Mouse (Mus musculus): ENCODE measurements around the gene Gdpd5.
"Not testable (repeated sequence)": the region's sequence is repeated elsewhere in the genome, so short reads cannot be mapped to it uniquely, and the experiment has no call there.

Gdpd5 gene

DNA sequence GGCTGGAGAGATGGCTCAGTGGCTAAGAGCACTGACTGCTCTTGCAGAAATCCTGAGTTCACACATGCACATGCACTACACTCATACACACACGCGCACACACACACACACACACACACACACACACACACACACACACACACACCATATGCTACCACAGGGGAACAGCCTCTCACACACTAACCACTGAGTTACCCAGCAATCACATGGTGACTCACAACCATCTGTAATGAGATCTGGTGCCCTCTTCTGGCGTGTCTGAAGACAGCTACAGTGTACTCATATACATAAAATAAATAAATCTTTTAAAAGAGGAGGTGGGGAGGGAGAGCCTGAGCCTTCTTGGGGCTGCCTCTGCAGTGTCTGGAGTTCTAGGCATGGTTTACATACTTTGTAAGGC lies 6.9 kb upstream of the Gdpd5 start:
- not testable (repeated sequence) for DNase-seq

DNA sequence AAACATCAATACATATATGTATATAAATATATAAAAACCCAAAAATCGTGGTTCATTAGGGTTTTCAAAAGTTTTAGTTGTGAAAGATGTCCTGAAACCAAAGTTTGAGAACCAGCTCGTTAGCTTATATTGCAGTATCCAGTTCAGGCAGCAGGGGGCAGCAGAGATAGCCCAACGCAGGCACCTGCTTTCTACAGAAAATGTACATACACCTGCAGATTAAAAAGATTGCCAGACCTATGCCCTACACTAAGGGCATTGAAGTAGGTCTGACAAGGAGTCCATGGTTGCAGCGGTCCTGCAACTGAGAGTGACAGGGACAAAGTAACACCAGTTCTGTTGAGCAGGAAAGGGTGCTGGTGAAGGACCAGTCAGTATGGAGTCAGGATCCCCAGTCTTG lies 5.8 kb upstream of the Gdpd5 start:
- peak; percentile 82 for DNase-seq

DNA sequence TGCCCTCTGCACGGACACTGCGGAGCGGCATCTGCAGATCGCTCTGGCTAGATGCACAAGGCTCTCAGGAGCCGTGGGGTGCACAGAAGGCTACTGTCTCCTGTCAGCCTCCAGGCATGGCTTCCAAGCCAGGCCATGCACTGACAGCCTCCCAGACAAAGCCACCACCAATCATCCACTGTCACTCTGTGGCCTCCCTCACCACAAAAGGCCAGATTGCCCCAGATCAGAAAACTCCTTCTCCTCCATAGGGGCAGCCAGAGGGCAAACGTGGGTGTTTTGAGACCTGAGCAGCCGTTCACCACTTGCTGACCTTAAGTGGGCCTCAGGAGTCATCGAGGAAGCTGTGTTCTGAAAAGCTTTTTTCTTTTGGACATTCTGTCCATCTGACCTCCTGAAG lies 2.3 kb upstream of the Gdpd5 start:
- DNase-seq = no peak

DNA sequence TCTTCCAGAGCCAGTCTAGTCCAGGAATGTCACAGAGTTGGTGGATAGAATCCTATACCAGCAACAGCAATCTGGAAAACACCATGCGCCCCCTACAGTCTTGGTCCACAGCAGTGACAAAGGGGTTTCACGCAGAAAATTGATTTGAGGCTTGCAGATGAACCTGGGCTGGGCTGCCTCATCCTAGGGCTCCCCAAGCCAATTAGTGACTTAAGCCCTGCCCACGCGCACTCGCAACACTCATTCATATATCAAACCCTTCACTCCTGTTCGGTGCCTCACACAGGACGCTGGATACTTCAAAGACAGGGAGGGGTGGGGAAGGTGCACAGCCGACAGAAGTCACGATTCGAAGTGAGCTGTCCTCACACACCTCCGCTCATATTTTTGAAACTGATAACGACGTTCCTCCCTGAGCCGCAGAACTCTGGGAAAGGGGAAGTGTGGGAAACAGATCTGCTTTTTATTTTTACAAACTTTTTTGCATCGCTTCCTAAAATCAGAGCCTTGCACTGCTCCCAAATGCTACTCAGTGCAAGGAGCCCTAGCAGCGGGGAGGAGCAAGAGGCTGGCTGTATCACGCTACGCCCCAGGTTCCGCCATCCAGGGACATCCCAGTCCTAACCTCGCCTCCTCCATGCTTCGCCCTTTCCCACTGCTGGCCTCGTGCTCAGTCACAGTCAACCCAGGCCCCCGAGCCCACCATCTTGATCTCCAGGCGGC lies 562 bp upstream of the Gdpd5 start:
- peak; percentile 55 for DNase-seq

DNA sequence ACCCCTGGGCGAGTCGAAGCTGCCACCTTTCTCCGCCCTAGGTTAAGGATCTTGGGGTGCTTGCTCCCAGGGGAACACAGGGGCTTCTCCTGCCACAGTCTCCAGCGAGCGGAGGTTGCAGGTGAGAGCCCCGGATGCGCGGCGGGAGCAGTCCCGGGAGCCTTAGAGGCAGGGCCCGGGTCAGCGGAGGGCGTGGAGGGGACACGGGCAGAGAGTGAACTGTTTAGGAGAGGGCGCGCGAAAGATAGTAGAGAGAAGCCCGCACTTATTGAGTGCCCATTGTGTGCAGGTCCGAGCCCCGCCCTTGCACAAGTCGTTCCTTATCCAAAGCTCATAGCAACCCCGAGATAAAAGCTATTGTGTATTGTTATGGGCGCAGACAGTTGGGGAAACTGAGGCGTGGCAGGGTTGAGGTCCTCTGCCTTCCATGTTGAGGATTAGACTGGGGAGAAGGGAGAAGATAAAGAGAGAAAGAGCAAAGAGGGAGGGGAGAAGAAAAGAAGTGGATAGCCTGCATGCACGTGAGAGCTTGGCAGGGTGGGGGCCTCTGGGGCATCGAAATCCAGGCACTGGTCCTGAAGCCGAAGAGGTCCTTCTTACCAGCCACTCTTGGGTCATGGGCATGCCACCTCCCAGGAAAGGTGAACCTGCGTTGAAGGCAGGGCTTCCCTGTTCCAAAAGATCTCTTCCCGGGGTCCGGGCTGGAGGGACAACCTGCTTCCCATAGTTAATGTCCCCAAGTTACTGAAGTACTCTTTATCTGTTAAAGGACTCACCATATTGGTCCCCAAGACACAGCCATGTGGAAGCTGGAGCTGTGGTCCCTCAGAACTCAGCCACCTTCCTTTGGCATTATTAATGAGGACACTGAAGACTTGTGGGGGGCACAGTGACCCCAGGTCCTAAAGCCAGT lies 1.1 kb downstream of the Gdpd5 start:
- no peak for DNase-seq

DNA sequence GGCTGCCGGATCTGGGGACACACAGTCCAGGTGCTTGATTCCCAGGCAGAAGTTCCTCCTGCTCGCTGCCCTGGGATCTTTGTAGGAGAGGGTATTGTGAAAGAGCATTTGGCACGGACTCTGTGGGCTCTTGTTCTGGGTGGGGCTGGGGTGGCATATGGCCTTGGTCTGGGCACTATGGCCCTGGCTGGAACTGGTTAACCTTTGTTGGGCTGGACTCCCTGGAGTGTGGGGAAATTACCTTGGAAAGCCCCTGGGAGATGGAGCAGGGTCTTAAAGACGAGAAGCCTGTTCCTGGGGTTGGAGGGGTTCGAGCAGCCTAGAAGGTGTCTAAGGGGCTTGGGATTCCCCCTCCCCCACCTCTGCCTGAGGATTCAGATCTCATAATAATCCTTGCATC lies 2.0 kb downstream of the Gdpd5 start:
- DNase-seq = no peak

DNA sequence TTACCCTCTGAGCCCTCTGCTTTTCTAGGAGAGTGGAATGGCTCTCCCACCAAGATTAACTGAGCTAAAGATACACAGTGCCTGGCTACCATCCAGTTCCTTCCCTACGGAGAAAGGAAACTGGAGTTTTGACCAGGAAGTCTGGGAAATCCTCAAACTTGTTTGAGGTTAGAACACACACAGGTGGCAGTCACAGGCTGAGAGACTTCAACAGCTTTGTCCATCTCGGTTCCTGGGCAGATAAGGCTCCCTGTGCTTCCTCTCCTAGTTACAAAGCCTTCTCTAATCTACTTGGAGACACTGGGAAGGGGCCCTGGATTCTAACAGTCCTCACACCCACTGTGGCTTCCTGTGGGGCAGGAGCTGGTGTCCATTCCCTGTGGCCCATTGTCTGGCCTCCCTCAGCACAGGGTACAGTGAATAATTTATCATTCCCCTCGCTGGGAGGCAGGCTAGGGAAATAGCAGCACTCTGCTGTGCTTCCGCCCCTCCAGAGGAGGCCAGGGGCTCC lies 2.9 kb downstream of the Gdpd5 start:
- DNase-seq = no peak

DNA sequence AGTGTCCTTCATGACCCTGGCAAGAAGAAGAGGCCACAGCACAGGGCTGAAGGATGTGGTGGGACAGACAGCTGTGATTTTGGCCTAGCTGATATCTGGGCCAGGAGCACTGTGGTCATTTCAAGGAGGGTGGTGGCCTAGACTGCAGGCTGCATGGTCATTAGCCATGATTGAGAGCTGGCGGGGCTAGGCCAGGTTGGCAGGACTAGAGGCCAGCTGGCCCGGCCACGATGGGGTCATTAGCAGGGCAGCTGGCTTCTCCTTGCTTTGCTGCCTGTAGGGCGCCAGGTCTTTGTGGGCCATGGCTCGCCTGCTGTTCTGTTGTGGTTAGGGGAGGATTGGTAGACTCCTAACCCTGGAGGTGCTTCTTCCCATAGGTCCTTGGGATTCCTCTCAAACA lies 4.8 kb downstream of the Gdpd5 start:
- DNase-seq = no peak

DNA sequence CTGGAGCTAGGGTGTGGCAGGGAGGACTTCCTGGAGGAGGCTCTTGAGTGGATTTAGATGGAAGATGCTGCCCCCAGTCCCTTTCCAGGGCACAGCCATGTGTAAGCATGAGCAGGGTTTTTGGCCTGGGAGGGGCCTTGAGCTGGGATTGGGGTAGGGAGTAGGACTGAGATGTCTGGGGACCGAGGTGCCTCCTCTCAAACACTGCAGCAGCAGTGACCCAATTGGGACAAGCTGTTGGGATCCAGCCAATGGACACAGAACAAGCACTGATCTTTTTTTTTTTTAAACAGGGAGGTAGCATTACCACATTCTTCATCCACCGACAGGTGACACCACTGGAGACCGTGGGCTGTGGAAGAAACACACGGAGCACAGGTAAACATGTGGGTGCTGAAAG lies 5.6 kb downstream of the Gdpd5 start:
- no peak for DNase-seq

DNA sequence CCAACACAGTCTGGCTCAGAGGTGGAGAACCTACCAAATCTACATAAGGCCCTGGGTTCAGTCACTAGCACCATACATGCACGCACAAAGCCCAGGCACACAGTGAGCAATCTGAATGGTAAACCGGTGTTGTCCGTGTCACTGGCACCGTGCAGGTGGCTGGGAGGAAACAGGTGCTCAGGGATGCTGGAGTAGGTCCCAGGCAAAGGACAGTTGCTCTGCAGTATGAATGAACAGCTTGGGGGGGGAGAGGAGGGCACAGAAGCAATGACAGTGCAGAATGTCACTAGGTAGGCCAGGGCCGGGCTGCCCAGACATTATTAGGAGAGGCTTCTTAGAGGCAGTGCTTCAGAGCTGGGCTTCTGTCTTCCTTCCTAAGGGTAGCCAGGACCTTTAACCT lies 6.1 kb downstream of the Gdpd5 start:
- no peak for DNase-seq

DNA sequence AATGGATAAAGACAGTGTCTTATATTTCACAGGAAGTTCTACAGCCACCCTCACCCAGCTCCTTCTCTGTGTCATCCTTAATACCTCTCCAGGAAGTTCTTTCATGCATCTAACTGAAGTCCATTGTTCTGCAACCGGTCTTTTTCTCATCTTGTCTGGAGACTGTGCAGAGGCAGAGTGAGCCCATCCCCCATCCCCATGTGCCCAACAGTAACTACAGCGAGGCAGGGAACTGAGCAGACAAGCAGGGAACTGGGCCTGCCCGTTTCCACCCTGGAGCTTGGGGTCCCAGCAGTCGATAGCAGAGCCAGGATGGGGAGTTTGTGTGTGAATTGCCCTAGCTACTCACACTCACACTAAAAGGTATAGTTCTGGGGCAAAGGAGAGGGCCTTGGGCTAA lies 9.3 kb downstream of the Gdpd5 start:
- peak; percentile 34 for DNase-seq

DNA sequence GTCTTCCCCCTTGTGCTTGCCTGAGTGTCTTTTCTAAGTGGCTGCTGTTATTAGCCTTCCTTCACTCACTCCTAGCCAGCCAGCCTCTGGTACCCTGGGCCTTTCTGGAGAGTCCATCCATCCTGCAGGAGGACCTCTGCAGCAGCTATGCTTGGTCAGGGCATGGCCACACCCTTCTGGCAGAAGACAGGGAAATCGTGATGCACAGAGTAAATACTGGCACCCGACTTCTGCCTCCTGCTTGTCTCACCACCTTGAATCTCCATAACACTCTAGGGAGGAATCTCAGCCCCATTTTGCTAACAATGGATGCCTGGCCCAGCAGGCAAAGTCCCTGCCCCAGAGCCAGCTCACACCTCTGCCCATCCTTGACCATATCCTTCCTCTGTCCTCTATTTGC lies 11.5 kb downstream of the Gdpd5 start:
- no peak for DNase-seq

DNA sequence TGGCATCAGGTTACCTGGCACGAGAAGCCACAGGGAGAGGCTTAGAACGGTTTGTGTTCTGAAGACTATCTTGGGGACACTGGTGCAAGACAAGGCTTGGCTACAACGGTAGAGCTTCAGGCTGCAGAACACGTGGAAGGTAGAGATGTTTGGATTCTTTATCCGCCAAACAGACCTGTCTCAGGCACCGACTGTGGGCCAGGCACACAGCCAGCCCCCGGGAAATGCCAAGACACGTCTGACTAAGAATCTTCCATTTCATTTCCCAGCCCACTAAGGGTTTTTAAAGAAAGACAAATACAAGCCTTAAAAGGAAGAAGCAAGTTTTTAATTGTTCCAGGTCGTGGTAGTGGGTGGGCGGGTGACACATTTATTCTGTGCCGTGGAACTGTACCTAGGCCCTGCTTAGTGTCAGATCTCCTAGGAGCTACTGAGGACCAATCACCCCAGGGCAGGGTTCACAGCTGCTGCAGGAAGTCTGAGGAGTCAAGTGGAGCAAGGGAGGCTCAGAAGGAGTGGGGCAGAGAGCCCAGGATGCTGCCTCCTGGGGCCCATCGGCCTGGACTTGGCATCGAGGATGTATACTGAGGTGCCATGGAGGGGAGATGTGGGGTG lies 12.6 kb downstream of the Gdpd5 start:
- peak; percentile 43 for DNase-seq

DNA sequence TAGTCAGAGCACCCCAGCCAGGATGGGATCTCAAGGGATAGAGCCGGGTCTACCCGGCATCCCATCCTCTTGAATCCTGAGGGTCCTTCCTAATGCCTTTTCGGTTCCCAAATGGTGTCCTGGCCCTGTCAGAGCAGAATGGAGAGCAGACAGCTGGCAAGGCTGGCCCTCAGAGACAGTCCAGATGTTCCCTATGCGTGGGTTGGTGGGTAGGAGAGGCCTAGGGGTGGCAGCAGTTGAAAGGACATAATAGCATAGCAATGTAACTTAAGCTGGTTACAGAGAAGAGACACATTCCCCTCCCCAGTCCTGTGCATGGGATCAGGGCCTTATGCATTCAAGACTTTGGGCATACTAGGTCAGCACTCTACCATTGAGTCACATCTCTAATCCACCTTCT lies 14.2 kb downstream of the Gdpd5 start:
- no peak for DNase-seq

DNA sequence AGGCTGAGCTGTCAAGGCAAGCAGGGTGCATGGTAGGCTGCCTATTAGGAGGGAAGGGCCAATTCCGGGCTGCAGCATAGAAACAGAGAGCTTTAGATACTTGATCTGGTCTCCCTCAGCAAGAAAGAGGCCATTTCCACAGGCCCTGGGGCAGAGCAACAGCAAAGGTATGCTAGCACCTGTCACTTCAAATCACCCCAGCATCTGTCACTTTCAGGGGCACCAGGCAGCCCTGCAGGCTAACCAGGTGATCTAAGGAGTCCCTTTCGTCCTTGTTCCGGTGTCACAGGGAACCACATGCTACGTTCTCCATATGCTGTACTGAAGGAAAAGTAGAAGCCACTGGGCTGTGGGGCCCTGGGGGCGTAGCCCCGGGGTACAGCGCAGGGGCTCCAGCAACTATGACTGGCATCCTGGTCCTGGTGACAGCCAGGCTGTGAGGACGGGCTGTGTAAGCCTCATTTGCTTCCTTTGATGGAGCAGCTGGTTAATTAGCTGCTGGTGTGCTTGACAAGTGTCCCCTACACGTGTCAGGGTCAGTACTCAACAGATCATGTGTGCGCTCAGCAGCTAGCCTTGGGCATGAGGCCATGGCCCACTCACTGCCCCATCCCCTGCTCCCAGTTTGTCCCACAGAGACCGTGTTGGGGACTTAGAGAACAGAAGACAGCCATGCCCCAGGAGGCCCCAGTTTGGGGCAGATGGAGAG lies 14.8 kb downstream of the Gdpd5 start:
- no peak for DNase-seq

DNA sequence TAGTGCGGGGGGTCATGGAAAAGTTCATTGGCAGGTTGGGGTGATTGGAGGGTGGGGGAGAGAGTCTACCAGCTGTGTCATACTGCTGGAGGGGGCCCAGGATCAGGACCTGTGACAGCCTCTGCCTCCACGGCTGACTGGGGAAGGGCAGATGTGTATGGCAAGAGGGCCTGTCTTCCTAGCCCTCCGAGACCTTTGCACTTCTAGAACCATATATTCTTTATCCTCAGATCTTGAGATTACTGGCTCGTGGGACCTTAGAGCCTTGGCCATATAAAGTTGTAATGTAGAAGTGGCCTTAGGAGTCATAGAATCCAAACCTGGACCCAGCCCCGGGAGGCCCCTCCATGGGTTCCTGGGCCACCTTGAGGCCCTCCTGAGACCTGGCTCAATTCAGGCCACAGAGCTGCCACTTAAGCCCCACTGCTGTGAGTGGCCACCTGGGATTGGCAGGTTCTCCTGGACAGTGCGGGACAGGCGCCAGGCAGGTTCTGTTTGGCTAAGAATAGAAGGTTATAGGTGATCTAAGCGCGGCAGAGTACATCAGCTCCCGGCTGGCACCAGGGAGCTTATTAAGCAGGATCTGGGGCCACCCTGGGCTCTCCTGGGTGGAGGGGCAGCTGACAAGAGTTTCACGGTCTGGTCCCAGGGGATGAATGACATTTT lies 15.9 kb downstream of the Gdpd5 start:
- DNase-seq = no peak

DNA sequence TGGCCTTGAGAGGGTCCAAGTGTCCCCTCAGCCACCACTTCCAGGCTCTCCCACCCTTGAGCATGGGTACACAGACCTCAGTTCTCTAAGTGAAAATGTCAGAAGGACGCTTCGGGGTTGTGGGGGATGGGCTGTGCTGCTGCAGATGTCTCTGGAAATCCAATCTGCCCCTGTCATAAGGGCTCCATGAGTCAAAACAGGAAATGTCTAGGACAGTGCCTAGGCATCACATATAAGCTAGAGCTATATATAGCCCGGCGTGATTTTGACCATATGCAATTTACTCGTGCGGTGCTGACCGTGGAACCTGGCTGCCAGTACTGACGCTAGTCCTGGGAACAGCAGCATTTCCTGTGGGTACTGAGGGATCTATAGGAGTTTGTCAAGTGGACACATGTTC lies 20.2 kb downstream of the Gdpd5 start:
- no peak for DNase-seq

DNA sequence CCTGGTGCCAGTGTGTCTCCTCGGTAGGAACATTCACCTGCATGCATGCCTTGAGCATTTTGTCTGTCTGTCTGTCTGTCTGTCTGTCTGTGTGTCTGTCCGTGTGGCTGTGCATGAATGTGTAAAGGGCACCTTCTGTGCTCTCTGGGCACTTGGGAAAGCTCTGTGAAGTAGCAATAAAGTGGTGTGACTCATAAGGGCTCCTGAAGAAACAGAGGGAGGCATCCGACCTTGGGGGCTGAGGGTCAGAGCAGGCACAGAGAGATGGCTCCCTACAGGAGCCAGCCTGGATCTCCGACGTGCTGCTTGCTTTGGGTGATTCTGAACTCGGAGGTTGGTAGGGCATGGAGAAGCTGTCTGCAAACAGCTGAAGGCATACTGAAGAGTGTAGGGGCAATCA lies 21.3 kb downstream of the Gdpd5 start:
- DNase-seq = no peak

DNA sequence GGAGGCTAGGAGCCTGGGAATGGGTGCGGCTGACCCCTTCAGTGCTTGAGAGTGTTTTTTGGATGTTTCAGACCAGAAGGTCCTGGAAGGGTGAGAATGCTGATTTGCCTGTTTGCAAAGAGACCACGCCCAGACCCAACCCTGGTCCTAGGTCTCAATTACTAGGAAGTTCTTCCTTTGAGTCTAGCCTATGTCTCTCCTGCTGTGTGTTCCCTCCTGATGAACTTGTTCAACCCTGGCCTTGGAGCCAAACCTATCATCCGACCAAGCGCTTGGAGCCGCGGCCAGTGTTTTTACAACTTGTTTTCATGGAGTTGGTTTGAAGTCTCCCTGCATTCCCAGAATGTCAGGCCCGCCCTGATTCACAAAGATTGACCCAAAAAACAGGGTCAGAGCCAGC lies 22.0 kb downstream of the Gdpd5 start:
- DNase-seq = no peak

DNA sequence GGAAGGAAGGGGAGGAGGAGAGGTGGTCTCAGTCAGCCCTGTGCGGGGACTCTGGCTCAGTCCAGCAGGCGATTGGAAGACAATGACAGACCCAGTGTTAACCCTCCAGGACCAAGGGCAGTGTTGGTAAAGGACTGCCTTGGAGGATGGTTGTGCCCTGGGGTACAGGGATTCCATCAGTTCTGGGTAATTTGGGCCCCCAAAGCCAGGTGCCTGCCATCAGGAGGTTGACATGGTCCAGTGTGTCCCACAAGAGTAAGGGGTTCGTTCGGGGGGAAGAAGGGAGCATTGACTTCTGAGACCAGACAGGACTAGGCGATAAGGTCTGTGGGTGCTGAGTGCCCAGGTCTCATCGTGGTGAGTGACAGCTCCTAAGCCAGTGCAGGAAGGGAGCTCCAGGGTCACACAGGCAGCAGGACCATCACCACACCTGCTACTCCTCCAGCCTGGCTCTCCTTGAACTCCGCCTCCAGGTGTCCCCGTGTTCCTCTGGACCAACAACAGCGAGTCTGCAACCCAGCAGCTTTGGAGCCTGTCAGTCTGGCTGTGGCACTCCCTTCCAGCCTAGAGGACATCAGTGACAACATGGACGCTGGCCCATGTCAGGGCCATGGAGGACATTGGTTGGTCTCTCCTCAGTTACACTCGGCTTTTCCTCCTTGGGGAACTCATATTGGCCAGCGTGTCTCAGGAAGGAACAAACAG lies 23.0 kb downstream of the Gdpd5 start:
- no peak for DNase-seq

DNA sequence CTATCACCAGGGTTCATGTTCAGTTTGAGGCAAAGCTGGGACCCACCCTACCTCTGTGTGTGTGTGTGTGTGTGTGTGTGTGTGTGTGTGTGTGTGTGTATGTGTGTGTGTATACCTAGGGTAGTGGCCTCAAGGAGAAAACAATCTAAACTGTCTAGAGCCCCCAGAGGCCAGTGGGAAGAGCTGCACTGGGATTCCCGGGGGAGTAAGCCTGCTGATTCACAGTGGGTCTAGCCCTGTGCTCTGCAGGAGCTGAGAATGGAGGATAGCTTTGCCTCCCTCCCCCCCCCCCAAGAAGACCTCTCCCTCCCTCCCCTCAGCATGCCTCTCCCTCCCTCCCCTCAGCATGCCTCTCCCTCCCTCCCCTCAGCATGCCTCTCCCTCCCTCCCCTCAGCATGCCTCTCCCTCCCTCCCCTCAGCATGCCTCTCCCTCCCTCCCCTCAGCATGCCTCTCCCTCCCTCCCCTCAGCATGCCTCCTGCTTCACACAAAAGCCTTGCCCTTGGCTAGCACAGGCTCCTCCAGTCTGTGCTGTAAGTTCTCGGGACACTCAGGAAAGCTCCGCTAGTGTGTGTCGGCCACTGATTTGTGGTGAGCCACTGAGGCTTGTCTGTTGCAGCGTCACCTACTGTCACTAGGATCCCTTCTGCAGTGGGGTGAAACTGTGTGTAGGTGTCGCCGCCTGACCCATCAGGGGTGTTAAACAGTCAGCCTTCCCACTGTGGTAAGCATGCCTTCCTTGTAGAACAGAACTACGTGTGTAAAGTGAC lies 24.4 kb downstream of the Gdpd5 start:
- no peak for DNase-seq

Measured in right cerebral cortex, postnatal 14 days (tissue).